Mouse (Mus musculus) neural tube, embryonic 13.5 days (tissue): ENCODE results near the gene Tbata. TPM values are rescaled to one million over a fixed set of nuclear protein-coding genes. Genes with fewer than 3 reads are reported as not detected.

ENCODE experiments used
- ATAC-seq: fragments of 200-750 bp; cut with Nextera tagmentation; 2 replicates; pipeline ENCODE4 v1.8.0; 2017; ENCODE audit warnings: low read depth, mild to moderate bottlenecking, moderate TSS enrichment, moderate library complexity
- H3K27ac ChIP-seq: fragments of 300-500 bp; sonication (generic); replicated peaks from 2 replicates; pipeline ENCODE4 v1.5.1; 2015; ENCODE audit warnings: moderate library complexity, mild to moderate bottlenecking, inconsistent platforms
- H3K27me3 ChIP-seq: fragments of 300-500 bp; sonication (generic); 2 replicates; pipeline ENCODE4 v1.6.1; 2015; ENCODE audit warnings: mild to moderate bottlenecking, inconsistent platforms
- H3K36me3 ChIP-seq: fragments of 300-500 bp; sonication (generic); 2 replicates; pipeline ENCODE4 v1.6.1; 2015; ENCODE audit warnings: mild to moderate bottlenecking, inconsistent platforms
- H3K4me1 ChIP-seq: fragments of 300-500 bp; sonication (generic); replicated peaks from 2 replicates; pipeline ENCODE4 v1.6.1; 2015; ENCODE audit warnings: inconsistent platforms
- H3K4me2 ChIP-seq: fragments of 300-500 bp; sonication (generic); 2 replicates; pipeline ENCODE4 v1.6.1; 2015; ENCODE audit warnings: inconsistent platforms, mild to moderate bottlenecking, moderate library complexity
- H3K4me3 ChIP-seq: fragments of 300-500 bp; sonication (generic); 2 replicates; pipeline ENCODE4 v1.5.1; 2015; ENCODE audit warnings: mild to moderate bottlenecking, inconsistent platforms
- H3K9ac ChIP-seq: fragments of 300-500 bp; sonication (generic); 2 replicates; pipeline ENCODE4 v1.6.1; 2015; ENCODE audit warnings: moderate library complexity, mild to moderate bottlenecking, inconsistent platforms
- H3K9me3 ChIP-seq: fragments of 300-500 bp; sonication (generic); 2 replicates; pipeline ENCODE4 v1.6.1; 2016; ENCODE audit warnings: inconsistent platforms
- WGBS: fragments of 180-500 bp; shearing (Covaris S2); methylation state at CpG from one replicate; pipeline ENCODE4 v1.1.7; 2015; 5-methylcytosine and 5-hydroxymethylcytosine counted together
- microRNA-seq: library from miRNA; unstranded; fragments of <30 nt; microRNA quantifications from one replicate; pipeline ENCODE4, GENCODE M21; 2016
- polyA plus RNA-seq: library from polyadenylated mRNA; unstranded; fragments of >200 nt; fragmentation: Nextera tagmentation; extraction: Ambion mirVana; gene quantifications from 2 replicates; pipeline ENCODE4 v1.2.1, GENCODE M21; 2015

Gene Tbata
- polyA plus RNA-seq, 1 experiment from 2014 or later = 0.14 TPM

DNA sequence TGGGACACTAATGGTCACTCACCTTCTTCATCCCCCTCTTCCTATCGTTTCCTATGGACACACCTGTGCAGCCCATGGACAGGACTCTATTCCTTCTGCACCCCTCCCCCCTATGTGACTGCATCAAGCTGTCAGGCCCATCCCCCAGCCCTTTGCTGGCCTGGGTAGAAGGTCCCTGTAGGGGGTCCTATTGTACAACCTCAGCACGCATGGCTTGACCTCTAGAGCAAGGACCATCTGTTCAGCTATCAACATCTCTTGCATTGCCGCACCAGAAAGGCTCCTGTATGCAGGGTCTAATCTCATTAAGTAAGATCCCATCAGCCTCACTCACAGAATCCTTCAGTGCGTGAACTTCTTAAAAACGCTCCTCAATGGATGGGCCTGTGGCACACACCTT is 53.9 kb downstream of the Tbata start:
- WGBS = 65% methylated on average over 5 of the region's 5 CpGs
- Histone ChIP-seq H3K27ac (no peak overlapping the region), H3K9me3 (no peaks in the 10 kb centered on the region), H3K9ac (no peak overlapping the region), H3K4me3 (no peak overlapping the region), H3K4me1 (no peaks in the 10 kb centered on the region), H3K27me3 (no peaks in the 10 kb centered on the region), H3K36me3 (no peaks in the 10 kb centered on the region), H3K4me2 (no peak overlapping the region)
- no peak for ATAC-seq

DNA sequence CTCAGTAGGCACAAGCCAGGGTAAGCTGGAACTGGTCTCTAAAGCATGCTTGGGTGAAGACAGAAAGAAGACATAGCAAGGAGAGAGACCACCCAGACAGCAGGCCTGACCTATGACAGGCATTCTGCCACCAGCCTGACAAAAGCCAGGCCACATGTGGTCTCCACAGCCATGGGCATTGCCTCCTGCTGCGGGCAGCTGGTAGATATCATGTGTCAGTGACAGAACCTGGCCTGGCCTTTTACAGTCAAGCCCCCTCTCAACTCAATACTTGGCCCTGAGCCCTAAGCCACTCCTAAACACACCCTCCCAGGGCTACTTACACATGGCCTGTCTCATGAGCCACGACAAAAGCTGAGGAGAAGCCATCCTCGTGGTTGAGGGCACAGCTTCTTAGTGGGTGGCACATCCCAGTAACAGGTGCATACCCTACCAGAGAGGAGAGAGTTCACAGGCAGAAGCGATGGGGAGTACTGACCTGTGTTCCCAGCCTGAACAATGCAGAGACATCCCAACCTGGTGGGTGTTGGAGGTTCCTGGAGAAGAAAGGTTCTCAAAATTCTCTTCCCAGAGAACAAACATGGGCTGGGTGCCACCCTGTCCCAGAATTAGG is 55.1 kb downstream of the Tbata start:
- no peaks in the 10 kb centered on the region for H3K9me3 ChIP-seq
- H3K27ac ChIP-seq = no peak overlapping the region
- H3K27me3 ChIP-seq = no peaks in the 10 kb centered on the region
- H3K4me3 ChIP-seq = no peak overlapping the region
- H3K4me1 ChIP-seq = no peaks in the 10 kb centered on the region
- 69% methylated on average over 4 of the region's 4 CpGs for WGBS
- H3K4me2 ChIP-seq = no peak overlapping the region
- no peak for ATAC-seq
- no peaks in the 10 kb centered on the region for H3K36me3 ChIP-seq
- no peak overlapping the region for H3K9ac ChIP-seq

DNA sequence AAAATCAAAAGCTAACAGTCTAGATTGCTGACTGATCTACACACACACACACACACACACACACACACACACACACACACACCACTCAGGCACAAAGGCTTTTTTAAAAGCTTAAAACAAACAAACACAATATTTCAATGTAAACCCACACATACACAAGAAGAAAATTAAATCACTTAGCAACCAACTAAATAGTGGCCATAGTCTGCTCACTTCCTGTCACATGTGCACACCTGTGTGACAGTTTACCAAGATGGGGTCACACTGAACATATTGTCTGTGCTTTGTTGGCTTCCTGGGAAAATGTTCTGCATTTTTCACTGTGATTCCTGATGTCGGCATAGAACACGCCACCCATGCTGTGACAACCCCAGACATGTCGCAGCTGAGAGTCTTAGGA is 60.0 kb downstream of the Tbata start:
- no peak for ATAC-seq
- 82% methylated on average over 3 of the region's 3 CpGs for WGBS

DNA sequence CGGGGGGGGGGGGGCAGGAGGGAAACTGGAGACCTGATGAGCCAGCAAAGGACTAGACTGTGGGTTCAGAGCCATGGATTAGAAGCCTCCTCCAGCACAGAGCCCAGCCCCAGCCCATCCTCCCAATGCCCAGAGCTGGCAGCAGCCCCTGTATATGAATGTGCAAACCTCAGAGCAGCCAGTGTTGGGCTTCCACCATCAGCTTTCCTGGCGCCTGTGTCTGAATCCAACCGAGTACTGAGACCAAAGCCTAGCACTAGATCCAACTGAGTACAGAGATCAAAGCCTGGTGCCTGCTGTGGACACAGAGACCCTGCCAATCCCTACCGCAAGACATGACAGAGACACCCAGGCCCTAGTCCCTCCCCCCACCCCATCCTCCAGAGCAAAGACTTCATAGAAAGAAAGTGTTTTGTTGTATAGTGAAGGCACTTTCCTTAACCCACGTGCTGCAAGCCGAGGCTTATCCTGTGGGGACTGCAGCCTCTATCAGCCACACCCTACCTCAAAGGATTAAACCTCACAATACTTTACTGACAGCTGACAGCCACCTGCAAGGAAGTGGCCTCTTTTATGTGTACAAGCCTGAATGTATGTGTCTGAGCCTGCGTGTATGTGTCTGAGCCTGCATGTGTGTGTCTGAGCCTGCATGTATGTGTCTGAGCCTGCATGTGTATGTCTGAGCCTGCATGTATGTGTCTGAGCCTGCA is 61.3 kb downstream of the Tbata start:
- Histone ChIP-seq H3K36me3 (no peaks in the 10 kb centered on the region), H3K27ac (no peak overlapping the region), H3K9me3 (no peaks in the 10 kb centered on the region), H3K4me2 (no peak overlapping the region), H3K4me3 (no peak overlapping the region), H3K9ac (no peak overlapping the region), H3K27me3 (no peaks in the 10 kb centered on the region), H3K4me1 (no peaks in the 10 kb centered on the region)
- 43% methylated on average over 6 of the region's 7 CpGs for WGBS
- ATAC-seq = no peak

More for the DNA sequence above, 60.0 kb downstream of the Tbata start:
- no peak overlapping the region for H3K4me3 ChIP-seq
- H3K27ac ChIP-seq = no peak overlapping the region
- H3K36me3 ChIP-seq = no peaks in the 10 kb centered on the region
- H3K4me1 ChIP-seq = no peaks in the 10 kb centered on the region
- H3K27me3 ChIP-seq = no peaks in the 10 kb centered on the region
- H3K9ac ChIP-seq = no peak overlapping the region
- no peak overlapping the region for H3K4me2 ChIP-seq
- no peaks in the 10 kb centered on the region for H3K9me3 ChIP-seq

DNA sequence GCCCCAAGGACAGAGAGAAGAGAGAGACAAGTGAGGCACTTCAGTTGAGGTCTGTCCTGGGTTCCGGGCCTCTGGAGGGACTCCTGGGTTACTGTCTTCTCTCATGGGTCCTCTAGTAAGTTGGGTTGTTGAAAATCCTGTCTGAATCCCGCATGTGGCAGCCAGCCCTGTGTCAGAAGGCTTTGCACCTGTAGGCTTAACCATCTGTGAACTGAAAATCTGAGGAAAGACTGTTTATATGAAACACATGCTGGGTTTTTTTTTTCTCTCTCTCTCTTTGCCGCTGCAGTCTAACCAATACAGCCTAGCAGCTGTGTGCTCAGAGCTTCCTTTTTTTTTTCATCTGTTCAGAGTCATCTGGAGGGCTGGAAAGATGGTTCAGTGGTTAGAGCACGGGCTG is 62.6 kb downstream of the Tbata start:
- H3K9me3 ChIP-seq = no peaks in the 10 kb centered on the region
- no peak overlapping the region for H3K4me2 ChIP-seq
- H3K4me1 ChIP-seq = no peaks in the 10 kb centered on the region
- H3K9ac ChIP-seq = no peak overlapping the region
- no peak overlapping the region for H3K27ac ChIP-seq
- WGBS = 75% methylated on average over 4 of the region's 4 CpGs
- no peak for ATAC-seq
- H3K4me3 ChIP-seq = no peak overlapping the region
- no peaks in the 10 kb centered on the region for H3K36me3 ChIP-seq
- H3K27me3 ChIP-seq = no peaks in the 10 kb centered on the region

DNA sequence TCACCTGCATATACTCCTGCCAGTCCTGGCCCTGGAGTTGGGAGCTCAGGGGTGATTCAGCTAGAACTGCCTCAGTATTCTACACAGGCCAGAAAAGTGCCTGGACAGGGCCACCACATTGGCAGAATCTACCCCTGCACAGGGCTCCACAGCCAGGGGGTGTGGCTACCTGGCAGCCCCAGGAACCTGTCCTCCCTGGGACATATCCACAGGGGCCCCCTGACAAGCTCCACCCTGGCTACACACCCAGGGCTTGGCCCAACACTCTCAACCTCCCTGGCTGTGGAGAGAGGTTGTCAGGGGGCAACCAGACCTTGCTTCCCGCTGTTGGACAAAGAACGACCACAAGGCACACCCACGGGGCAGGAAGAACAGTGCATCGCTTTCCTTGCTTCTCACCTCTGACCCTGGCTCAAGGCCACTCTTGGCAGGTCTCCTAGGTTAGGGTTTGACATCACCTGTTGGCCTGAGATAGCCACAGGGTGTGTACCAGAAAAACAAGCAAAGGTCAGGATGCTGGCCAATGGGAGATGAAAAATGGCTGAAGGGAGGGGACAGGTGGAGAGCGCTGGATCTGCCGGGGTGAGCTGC is 64.0 kb downstream of the Tbata start:
- no peak overlapping the region for H3K9ac ChIP-seq
- WGBS = 93% methylated on average over 6 of the region's 6 CpGs
- no peak overlapping the region for H3K4me3 ChIP-seq
- no peaks in the 10 kb centered on the region for H3K9me3 ChIP-seq
- H3K4me2 ChIP-seq = no peak overlapping the region
- H3K27ac ChIP-seq = no peak overlapping the region
- ATAC-seq = no peak
- H3K4me1 ChIP-seq = no peaks in the 10 kb centered on the region
- no peaks in the 10 kb centered on the region for H3K27me3 ChIP-seq
- H3K36me3 ChIP-seq = no peaks in the 10 kb centered on the region

DNA sequence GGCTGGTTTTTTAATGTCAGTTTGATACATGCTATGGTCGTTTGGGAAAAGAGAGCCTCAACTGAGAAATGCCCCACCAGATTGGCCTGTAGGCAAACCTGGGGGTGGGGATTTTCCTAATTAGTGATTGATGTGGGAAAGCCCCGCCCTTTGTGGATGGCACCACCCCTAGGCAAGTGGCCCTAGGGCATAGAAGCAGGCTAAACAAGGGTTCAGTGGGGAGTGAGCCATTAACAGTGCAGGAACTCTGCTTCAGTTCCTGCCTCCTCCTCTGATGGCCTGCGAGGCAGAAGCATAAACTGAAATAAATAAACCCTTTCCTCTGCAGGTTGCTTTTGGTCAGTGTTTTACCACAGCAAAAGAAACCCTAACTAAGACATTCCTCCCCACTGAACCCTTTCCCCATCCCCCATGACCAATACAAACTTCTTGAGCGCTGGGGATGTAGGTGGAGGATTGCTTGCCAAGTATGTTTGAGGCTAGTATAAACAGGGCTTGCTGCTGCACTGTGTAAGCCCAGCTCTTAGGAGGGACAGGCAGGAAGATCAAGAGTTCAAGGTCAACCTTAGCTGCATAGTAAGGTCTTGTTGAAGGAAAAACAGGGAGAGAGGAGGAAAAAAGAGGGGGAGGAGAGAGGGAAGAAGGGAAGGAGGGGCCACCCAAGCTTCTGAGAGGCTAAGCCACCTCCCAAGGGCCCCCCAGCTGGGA is 65.1 kb downstream of the Tbata start:
- Histone ChIP-seq H3K4me2 (no peak overlapping the region), H3K4me3 (no peak overlapping the region), H3K27me3 (no peaks in the 10 kb centered on the region), H3K9ac (no peak overlapping the region), H3K36me3 (no peaks in the 10 kb centered on the region), H3K27ac (no peak overlapping the region), H3K9me3 (no peaks in the 10 kb centered on the region), H3K4me1 (no peaks in the 10 kb centered on the region)
- ATAC-seq = no peak
- 51% methylated on average over 4 of the region's 4 CpGs for WGBS

DNA sequence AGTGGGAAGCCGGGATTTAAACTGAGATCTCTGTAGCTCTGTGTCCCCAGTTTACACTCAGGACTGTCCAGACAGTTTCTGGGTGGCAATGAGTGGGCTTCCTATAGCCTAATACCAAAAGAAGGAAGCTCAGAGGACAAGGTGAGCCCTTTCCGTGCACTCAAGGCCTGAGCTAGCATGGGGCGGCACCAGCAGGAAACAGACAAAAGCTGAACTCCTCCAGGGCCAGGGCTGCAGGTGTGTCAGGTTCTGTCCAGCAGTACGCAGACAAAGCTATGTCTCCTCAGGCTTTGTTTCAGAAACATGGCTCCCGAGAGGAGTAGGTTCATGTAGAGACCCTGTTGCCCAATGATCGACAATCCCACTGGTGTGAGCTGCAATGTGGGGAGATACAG is 65.6 kb downstream of the Tbata start:
- Histone ChIP-seq H3K27me3 (no peaks in the 10 kb centered on the region), H3K9ac (no peak overlapping the region), H3K9me3 (no peaks in the 10 kb centered on the region), H3K36me3 (no peaks in the 10 kb centered on the region), H3K4me2 (no peak overlapping the region), H3K4me1 (no peaks in the 10 kb centered on the region), H3K4me3 (no peak overlapping the region), H3K27ac (no peak overlapping the region)
- ATAC-seq = no peak
- WGBS = 74% methylated on average over 6 of the region's 6 CpGs

Small RNA genes within 50 kb of the gene (microRNA-seq; reads per million reads assigned to microRNA genes)
- not detected for gene Gm44308

Other genes with a start within 250 kb of the Tbata start
- gene Pcbd1, start 82.6 kb upstream of the Tbata start, polyA plus RNA-seq = 29.3 and 38.7 TPM in 2 replicates
- 65.5 and 66.5 TPM in 2 replicates for gene Sgpl1, start 24.3 kb upstream of the Tbata start, polyA plus RNA-seq
- gene Adamts14, start 101.5 kb downstream of the Tbata start, polyA plus RNA-seq = 0.36 and 0.60 TPM in 2 replicates
- not detected in 2 replicates for gene Prf1, start 125.9 kb downstream of the Tbata start, polyA plus RNA-seq
- gene Pald1, start 211.6 kb downstream of the Tbata start, polyA plus RNA-seq = 30.6 and 31.5 TPM in 2 replicates
- 0.14 TPM in 1 of 2 replicates, not detected in the other for gene Nodal, start 246.0 kb downstream of the Tbata start, polyA plus RNA-seq